Mouse (Mus musculus) kidney, adult 9 months (tissue): ENCODE results near the gene Sh3gl1.

ENCODE experiments used
- DNase-seq: peaks from one replicate; pipeline ENCODE4 v3.0.0; 2022

Gene Sh3gl1

GRCm38 (mm10) chr17:55986030-55986961 lies 50.1 kb downstream of the Sh3gl1 start, which contains the start of gene Fsd1:
Gene Fsd1 (plus strand): TSS chr17:55986509.
- no peak for DNase-seq

- DNase-seq: no peak
Observed at GRCm38 (mm10) chr17:55977301-55977700, 59.1 kb downstream of the Sh3gl1 start.

- peak; percentile 85 for DNase-seq
Observed at GRCm38 (mm10) chr17:55976255-55976862, 60.1 kb downstream of the Sh3gl1 start.

- no peak for DNase-seq
Observed at GRCm38 (mm10) chr17:55971453-55971852, 65.0 kb downstream of the Sh3gl1 start.

GRCm38 (mm10) chr17:55969966-55970891 lies 66.2 kb downstream of the Sh3gl1 start, which contains the start of gene Shd:
Gene Shd (plus strand): TSS chr17:55970467.
- no peak for DNase-seq

- DNase-seq: peak; percentile 63
Observed at GRCm38 (mm10) chr17:55969560-55969959, 66.9 kb downstream of the Sh3gl1 start.

GRCm38 (mm10) chr17:55968210-55968609 lies 68.2 kb downstream of the Sh3gl1 start:
- DNase-seq: peak; percentile 54

GRCm38 (mm10) chr17:55967186-55967585 lies 69.2 kb downstream of the Sh3gl1 start:
- DNase-seq: no peak
